Mouse (Mus musculus): ENCODE results near the gene Bmi1. TPM values are rescaled to one million over a fixed set of nuclear protein-coding genes. Genes with fewer than 3 reads are reported as not detected.

Bmi1 gene
- total RNA-seq, 1 experiment from 2014 or later, result 36.4 TPM

- no peak for ATAC-seq (replicated peaks; ENCODE audit: insufficient number of reproducible peaks, low FRiP score, low TSS enrichment, poor library complexity, severe bottlenecking)
Measured at GRCm38 (mm10) chr2:18710356-18710755, 33.5 kb downstream of the Bmi1 start.

GRCm38 (mm10) chr2:18713071-18713470 is 36.3 kb downstream of the Bmi1 start:
- no peak for ATAC-seq (replicated peaks; ENCODE audit: insufficient number of reproducible peaks, low FRiP score, low TSS enrichment, poor library complexity, severe bottlenecking)

GRCm38 (mm10) chr2:18714337-18714736 is 37.5 kb downstream of the Bmi1 start:
- ATAC-seq (replicated peaks; ENCODE audit: insufficient number of reproducible peaks, low FRiP score, low TSS enrichment, poor library complexity, severe bottlenecking), result no peak

- ATAC-seq (replicated peaks; ENCODE audit: insufficient number of reproducible peaks, low FRiP score, low TSS enrichment, poor library complexity, severe bottlenecking), result no peak
Measured at GRCm38 (mm10) chr2:18718521-18718920, 41.7 kb downstream of the Bmi1 start.

GRCm38 (mm10) chr2:18722208-18722830 is 45.5 kb downstream of the Bmi1 start:
- ATAC-seq (replicated peaks; ENCODE audit: insufficient number of reproducible peaks, low FRiP score, low TSS enrichment, poor library complexity, severe bottlenecking), result no peak

GRCm38 (mm10) chr2:18724462-18724861 is 47.6 kb downstream of the Bmi1 start:
- ATAC-seq (replicated peaks; ENCODE audit: insufficient number of reproducible peaks, low FRiP score, low TSS enrichment, poor library complexity, severe bottlenecking), result no peak

GRCm38 (mm10) chr2:18725880-18726279 is 49.1 kb downstream of the Bmi1 start:
- ATAC-seq (replicated peaks; ENCODE audit: insufficient number of reproducible peaks, low FRiP score, low TSS enrichment, poor library complexity, severe bottlenecking), result no peak

GRCm38 (mm10) chr2:18731718-18732117 is 54.9 kb downstream of the Bmi1 start:
- ATAC-seq (replicated peaks; ENCODE audit: insufficient number of reproducible peaks, low FRiP score, low TSS enrichment, poor library complexity, severe bottlenecking), result no peak

- no peak for ATAC-seq (replicated peaks; ENCODE audit: insufficient number of reproducible peaks, low FRiP score, low TSS enrichment, poor library complexity, severe bottlenecking)
Measured at GRCm38 (mm10) chr2:18734394-18735127, 57.7 kb downstream of the Bmi1 start.

Other genes with a start within 250 kb of the Bmi1 start
- 140 to 146 TPM (median 144 TPM) in 3 replicates for gene Commd3, start 4.6 kb upstream of the Bmi1 start, total RNA-seq (2017)
- 1.6 TPM in 1 of 3 replicates, not detected in the others for gene Spag6, start 17.0 kb downstream of the Bmi1 start, total RNA-seq (2017)

Data from monocyte, adult 5-6 weeks (primary cell).